Mouse (Mus musculus) right cerebral cortex, postnatal 14 days (tissue): ENCODE measurements around the gene 2410002F23Rik.
"Not testable (repeated sequence)": the region's sequence is repeated elsewhere in the genome, so short reads cannot be mapped to it uniquely, and the experiment has no call there.

Source experiments
- DNase-seq: peaks from one replicate; pipeline ENCODE4 v3.0.0; 2022

2410002F23Rik gene

GRCm38 (mm10) chr7:44262791-44263643, 16.5 kb downstream of the 2410002F23Rik start:
- DNase-seq: peak; percentile 95

GRCm38 (mm10) chr7:44268117-44268516, 21.6 kb downstream of the 2410002F23Rik start:
- DNase-seq: no peak

- DNase-seq: no peak
Measured at GRCm38 (mm10) chr7:44269397-44269796, 22.9 kb downstream of the 2410002F23Rik start.

GRCm38 (mm10) chr7:44271309-44271708, 24.8 kb downstream of the 2410002F23Rik start:
- DNase-seq: no peak

- DNase-seq: no peak
Measured at GRCm38 (mm10) chr7:44272546-44272945, 26.0 kb downstream of the 2410002F23Rik start.

GRCm38 (mm10) chr7:44273446-44273845, 26.9 kb downstream of the 2410002F23Rik start:
- DNase-seq: no peak

GRCm38 (mm10) chr7:44274096-44274495, 27.6 kb downstream of the 2410002F23Rik start:
- DNase-seq: no peak

GRCm38 (mm10) chr7:44275546-44275945, 29.0 kb downstream of the 2410002F23Rik start:
- DNase-seq: no peak

GRCm38 (mm10) chr7:44276461-44277249, 30.1 kb downstream of the 2410002F23Rik start:
- no peak for DNase-seq

- DNase-seq: peak; percentile 64
Measured at GRCm38 (mm10) chr7:44277250-44277622, 30.7 kb downstream of the 2410002F23Rik start.

GRCm38 (mm10) chr7:44280959-44281358, 34.4 kb downstream of the 2410002F23Rik start:
- no peak for DNase-seq

- no peak for DNase-seq
Measured at GRCm38 (mm10) chr7:44281586-44281985, 35.1 kb downstream of the 2410002F23Rik start.

GRCm38 (mm10) chr7:44287760-44288159, 41.2 kb downstream of the 2410002F23Rik start:
- no peak for DNase-seq

GRCm38 (mm10) chr7:44290986-44291385, 44.5 kb downstream of the 2410002F23Rik start:
- no peak for DNase-seq

- DNase-seq: no peak
Measured at GRCm38 (mm10) chr7:44291418-44291817, 44.9 kb downstream of the 2410002F23Rik start.

- not testable (repeated sequence) for DNase-seq
Measured at GRCm38 (mm10) chr7:44297501-44297900, 51.0 kb downstream of the 2410002F23Rik start.
